Mouse (Mus musculus): ENCODE results near the gene Acp7. TPM values are rescaled to one million over a fixed set of nuclear protein-coding genes. Genes with fewer than 3 reads are reported as not detected.
"Not testable (repeated sequence)": the region's sequence is repeated elsewhere in the genome, so short reads cannot be mapped to it uniquely, and the experiment has no call there.

The Acp7 gene
- polyA plus RNA-seq, 1 experiment from 2014 or later: 0.29 TPM

DNA sequence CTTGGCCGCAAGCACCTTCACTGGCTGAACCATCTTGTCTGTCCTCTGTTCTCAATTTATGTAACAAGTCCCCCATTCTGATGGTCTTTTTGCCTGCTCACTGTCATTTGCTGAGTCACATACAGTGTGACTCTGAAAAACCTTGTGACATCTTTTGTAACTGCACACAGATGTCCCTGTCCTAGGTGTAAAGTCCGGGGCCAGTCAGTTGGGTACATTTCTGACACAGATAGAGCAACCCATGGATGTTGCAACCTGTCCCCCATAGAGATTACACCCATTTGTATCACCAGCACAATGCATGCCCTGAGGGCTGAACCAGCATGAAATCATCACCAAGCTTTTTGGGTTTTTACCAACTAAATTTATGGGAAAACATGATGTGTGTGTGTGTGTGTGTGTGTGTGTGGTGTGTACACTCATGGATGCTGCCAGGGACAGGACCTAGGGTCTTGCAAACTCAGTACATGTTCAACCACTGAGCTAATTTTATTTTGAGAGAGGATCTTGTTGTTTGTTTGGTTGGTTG, 14.9 kb upstream of the Acp7 start:
- 91% methylated on average over 2 of the region's 2 CpGs for WGBS
- no peak overlapping the region for H3K4me2 ChIP-seq

DNA sequence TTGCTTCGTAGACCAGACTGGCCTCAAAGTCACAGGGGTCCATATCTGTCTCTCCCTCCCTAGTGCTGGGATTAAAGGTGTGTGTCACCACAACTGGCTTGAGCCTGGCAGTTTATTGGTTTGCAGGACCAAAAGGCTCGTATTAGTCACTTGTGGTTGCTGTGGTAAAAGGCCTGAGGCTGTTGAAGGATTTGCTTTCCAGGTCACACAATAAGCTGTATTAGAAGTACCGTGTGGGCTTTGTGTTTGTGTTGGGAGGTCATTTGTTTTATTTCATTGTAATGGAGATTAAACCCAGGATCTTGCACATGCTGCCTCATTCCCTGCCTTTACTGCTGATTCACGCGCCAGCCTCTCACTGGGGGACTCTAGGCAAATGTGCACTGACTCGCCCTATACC, 14.2 kb upstream of the Acp7 start:
- Histone ChIP-seq H3K27me3 (no peaks in the 10 kb centered on the region), H3K4me3 (no peak overlapping the region), H3K27ac (replicated peaks) (no peak overlapping the region), H3K9me3 (no peaks in the 10 kb centered on the region), H3K36me3 (no peaks in the 10 kb centered on the region), H3K9ac (no peak overlapping the region), H3K4me1 (replicated peaks) (no peaks in the 10 kb centered on the region), H3K4me2 (no peak overlapping the region)
- WGBS: 38% methylated on average over 6 of the region's 6 CpGs
- ATAC-seq (ENCODE audit: low FRiP score, low read depth): no peak

More for the DNA sequence above, 14.9 kb upstream of the Acp7 start:
- no peaks in the 10 kb centered on the region for H3K36me3 ChIP-seq
- H3K27ac ChIP-seq (replicated peaks): no peak overlapping the region
- H3K4me1 ChIP-seq (replicated peaks): no peaks in the 10 kb centered on the region
- H3K27me3 ChIP-seq: no peaks in the 10 kb centered on the region
- no peaks in the 10 kb centered on the region for H3K9me3 ChIP-seq
- no peak overlapping the region for H3K9ac ChIP-seq
- no peak overlapping the region for H3K4me3 ChIP-seq
- ATAC-seq (ENCODE audit: low FRiP score, low read depth): no peak

DNA sequence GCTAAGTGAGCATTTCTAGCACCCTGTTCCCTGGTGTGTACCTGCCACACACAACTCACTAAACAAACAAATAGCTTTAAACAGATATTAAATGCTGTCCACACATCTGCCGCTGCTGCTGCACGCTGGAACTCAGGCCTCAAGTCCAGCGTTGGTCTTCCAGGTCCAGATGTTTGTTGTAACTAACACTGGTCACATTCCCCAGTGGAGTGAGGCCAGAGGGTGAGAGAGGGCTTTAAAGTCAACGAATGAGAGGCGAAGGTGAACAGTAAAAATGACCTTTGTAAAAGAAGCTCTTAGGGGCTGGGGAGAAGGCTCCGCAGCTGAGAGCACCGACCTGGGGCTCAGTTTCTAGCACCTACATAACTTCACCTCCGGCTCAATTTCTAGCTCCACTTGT, 10.4 kb upstream of the Acp7 start:
- H3K27me3 ChIP-seq: no peaks in the 10 kb centered on the region
- H3K4me1 ChIP-seq (replicated peaks): 0 out of 2 replicates have a peak, but pooled peaks cover 4% of the 10 kb centered on the region
- no peak overlapping the region for H3K27ac ChIP-seq (replicated peaks)
- no peaks in the 10 kb centered on the region for H3K36me3 ChIP-seq
- no peak overlapping the region for H3K9ac ChIP-seq
- 85% methylated on average over 8 of the region's 8 CpGs for WGBS
- H3K9me3 ChIP-seq: no peaks in the 10 kb centered on the region
- ATAC-seq (ENCODE audit: low FRiP score, low read depth): no peak
- no peak overlapping the region for H3K4me3 ChIP-seq
- H3K4me2 ChIP-seq: no peak overlapping the region

DNA sequence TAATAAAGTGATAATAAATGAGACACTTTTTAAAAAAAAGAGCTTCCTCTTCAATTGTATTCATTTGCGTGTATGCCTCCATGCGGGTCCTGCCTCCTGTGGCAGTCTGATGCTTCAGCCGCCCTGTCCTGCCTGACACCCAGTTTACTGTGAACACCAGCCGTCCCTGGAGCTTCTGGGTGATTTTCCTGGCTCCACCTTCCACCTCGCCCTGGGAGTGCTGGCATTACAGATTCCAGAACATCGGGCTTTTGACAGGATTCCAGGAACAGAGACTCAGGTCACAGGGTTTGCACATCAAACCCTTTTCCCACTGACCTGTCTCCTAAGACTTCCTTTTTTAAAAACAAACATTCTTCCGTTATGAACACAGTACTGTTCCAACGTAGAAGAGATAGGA, 6.4 kb upstream of the Acp7 start:
- Histone ChIP-seq H3K36me3 (no peaks in the 10 kb centered on the region), H3K4me3 (no peak overlapping the region), H3K4me2 (no peak overlapping the region), H3K9me3 (no peaks in the 10 kb centered on the region), H3K27me3 (peaks cover 4% of the 10 kb centered on the region; the same call in 1 of the 2 replicates), H3K9ac (no peak overlapping the region), H3K27ac (replicated peaks) (no peak overlapping the region), H3K4me1 (replicated peaks) (0 out of 2 replicates have a peak, but pooled peaks cover 4% of the 10 kb centered on the region)
- WGBS: 29% methylated on average over 8 of the region's 8 CpGs
- ATAC-seq (ENCODE audit: low FRiP score, low read depth): no peak

DNA sequence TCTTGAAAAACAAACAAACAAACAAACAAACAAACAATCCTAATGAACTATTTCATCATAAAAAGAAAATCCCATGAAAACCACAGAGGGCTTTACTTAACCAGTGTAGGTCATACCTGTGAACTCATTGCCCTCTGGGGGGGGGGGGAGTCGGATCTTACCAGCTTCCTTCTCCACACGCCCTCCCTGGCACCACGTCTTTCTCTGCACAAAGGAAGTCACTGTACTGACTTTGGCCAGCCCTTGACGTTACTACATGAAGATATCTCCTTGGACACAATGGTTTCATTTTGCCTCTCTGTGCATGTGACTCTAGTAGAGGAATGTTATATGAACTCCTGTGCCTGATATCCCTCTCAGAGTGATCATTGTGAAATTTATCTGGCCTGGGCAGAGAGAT, 3.0 kb upstream of the Acp7 start:
- Histone ChIP-seq H3K27me3 (peaks cover 31% of the 10 kb centered on the region), H3K4me2 (no peak overlapping the region), H3K9ac (no peak overlapping the region), H3K27ac (replicated peaks) (no peak overlapping the region), H3K9me3 (no peaks in the 10 kb centered on the region), H3K36me3 (no peaks in the 10 kb centered on the region), H3K4me3 (no peak overlapping the region), H3K4me1 (replicated peaks) (peaks cover 20% of the 10 kb centered on the region)
- WGBS: 71% methylated on average over 4 of the region's 4 CpGs
- no peak for ATAC-seq (ENCODE audit: low FRiP score, low read depth)

DNA sequence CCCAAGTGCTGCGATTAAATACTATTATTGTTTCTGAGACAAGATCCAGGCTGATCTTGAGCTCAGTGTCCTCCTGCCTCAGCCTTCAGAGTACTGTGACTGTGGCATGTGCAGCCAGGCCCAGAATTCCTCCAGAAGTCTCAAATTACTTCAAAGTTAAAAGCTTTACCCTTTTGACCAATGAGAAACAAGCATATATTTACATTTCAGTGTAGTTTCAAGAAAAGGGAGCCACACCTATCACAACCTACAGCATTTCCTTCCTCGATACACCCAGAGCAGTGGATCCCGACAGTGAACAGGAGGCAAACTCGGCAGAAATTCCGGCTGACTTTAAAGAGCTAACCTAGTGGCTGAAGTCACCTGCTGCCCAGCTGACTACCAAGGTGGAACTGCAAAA, 6.3 kb downstream of the Acp7 start:
- WGBS: 80% methylated on average over 5 of the region's 5 CpGs
- Histone ChIP-seq H3K36me3 (no peaks in the 10 kb centered on the region), H3K9ac (no peak overlapping the region), H3K27me3 (peaks cover 10% of the 10 kb centered on the region), H3K4me2 (no peak overlapping the region), H3K4me3 (no peak overlapping the region), H3K27ac (replicated peaks) (no peak overlapping the region), H3K4me1 (replicated peaks) (peaks cover 4% of the 10 kb centered on the region), H3K9me3 (no peaks in the 10 kb centered on the region)
- ATAC-seq (ENCODE audit: low FRiP score, low read depth): no peak

DNA sequence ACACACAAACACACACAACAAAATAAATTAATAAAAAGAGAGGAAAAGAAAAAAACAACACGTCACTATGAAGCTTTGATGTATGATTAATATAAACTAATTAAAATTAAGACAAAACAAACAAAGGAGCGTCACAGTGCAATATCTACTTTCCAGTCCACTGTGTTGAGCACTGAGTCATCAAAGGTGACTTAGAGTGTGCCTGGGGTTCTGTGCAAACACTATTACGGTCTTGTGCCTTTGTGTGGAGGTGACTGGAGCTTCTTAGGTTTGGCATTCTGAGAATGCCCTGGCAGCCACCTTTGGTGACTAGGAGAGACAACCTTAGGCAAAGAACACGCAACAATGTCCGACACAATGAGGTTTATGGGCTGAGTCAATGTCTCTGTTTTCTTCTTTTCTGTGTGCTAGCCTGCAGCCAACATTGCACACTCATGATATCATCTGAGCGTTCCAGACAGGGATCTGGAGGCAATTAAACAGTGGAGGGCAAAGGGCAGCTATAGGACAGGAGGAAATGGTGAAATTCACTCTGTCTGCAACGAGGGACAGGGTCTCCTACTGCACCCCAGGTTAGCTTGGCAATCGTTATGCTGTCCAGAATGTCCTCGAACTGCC, 11.9 kb downstream of the Acp7 start:
- Histone ChIP-seq H3K4me2 (no peak overlapping the region), H3K27me3 (no peaks in the 10 kb centered on the region), H3K27ac (replicated peaks) (no peak overlapping the region), H3K9me3 (no peaks in the 10 kb centered on the region), H3K36me3 (no peaks in the 10 kb centered on the region), H3K4me1 (replicated peaks) (no peaks in the 10 kb centered on the region), H3K9ac (no peak overlapping the region), H3K4me3 (no peak overlapping the region)
- 81% methylated on average over 9 of the region's 9 CpGs for WGBS
- ATAC-seq (ENCODE audit: low FRiP score, low read depth): no peak

DNA sequence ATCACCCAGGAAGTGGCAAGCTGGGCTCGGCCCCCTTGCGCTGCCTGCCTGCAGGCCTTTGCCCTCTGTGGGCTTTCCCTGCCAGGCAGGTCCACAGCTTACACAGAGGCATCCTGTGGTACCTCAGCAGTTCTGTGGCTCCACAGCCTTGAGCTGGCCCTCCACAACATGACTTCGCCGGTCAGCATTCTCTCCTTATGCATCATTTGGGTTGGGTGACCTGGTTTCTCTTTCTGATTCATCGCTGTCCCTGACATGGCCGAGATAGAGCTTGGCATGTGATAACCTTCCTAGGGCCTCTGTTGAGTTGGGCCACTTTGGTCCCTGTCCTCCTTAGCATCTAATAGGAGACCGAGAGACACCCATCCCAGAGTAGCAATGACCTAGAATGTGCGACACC, 25.2 kb downstream of the Acp7 start:
- H3K9me3 ChIP-seq: no peaks in the 10 kb centered on the region
- H3K36me3 ChIP-seq: no peaks in the 10 kb centered on the region
- H3K4me2 ChIP-seq: no peak overlapping the region
- H3K4me1 ChIP-seq (replicated peaks): peaks cover 9% of the 10 kb centered on the region
- H3K9ac ChIP-seq: no peak overlapping the region
- no peaks in the 10 kb centered on the region for H3K27me3 ChIP-seq
- H3K27ac ChIP-seq (replicated peaks): no peak overlapping the region
- ATAC-seq (ENCODE audit: low FRiP score, low read depth): no peak
- 98% methylated on average over 8 of the region's 8 CpGs for WGBS
- H3K4me3 ChIP-seq: no peak overlapping the region

DNA sequence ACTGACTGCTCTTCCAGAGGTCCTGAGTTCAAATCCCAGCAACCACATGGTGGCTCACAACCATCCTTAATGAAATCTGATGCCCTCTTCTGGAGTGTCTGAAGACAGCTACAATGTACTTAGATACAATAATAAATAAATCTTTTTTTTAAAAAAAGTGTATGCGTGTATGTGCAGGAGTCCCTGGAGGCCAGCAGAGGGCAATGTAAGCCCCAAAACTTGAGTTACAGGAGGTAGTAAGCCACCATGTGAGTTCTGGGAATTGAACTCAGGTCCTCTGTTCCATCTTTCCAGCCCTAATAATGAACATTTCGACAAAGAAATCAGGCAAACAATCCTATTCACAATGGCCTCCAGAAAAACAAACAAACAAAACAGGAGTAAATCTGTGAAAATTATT, 27.3 kb downstream of the Acp7 start:
- H3K36me3 ChIP-seq; H3K4me2 ChIP-seq; H3K27ac ChIP-seq (replicated peaks); H3K27me3 ChIP-seq; H3K9me3 ChIP-seq; H3K4me3 ChIP-seq; ATAC-seq (ENCODE audit: low FRiP score, low read depth); H3K9ac ChIP-seq; H3K4me1 ChIP-seq (replicated peaks): not testable (repeated sequence)
- 87% methylated on average over 2 of the region's 2 CpGs for WGBS

DNA sequence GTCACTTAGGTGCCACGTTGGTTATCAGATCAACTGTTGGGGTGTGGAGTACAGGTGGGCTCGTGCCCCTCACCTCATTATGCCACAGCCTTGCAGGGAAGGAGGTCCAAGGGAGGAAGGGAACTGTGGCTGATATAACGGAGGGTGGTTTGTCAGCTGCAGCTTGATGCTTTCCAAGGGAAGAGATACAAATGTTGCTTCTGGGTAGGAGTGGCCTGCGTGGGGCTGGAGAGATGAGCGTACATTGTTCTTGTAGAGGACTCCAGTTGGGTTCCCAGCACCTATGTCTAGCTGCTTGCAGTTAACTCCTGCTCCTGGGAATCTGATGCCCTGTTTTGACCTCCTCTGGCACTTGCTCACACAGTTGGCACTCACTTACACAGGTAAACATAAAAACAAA, 28.0 kb downstream of the Acp7 start:
- Histone ChIP-seq H3K4me3 (no peak overlapping the region), H3K4me2 (no peak overlapping the region), H3K36me3 (no peaks in the 10 kb centered on the region), H3K9me3 (no peaks in the 10 kb centered on the region), H3K27ac (replicated peaks) (no peak overlapping the region), H3K27me3 (no peaks in the 10 kb centered on the region), H3K4me1 (replicated peaks) (peaks cover 11% of the 10 kb centered on the region), H3K9ac (no peak overlapping the region)
- 75% methylated on average over 5 of the region's 5 CpGs for WGBS
- no peak for ATAC-seq (ENCODE audit: low FRiP score, low read depth)

DNA sequence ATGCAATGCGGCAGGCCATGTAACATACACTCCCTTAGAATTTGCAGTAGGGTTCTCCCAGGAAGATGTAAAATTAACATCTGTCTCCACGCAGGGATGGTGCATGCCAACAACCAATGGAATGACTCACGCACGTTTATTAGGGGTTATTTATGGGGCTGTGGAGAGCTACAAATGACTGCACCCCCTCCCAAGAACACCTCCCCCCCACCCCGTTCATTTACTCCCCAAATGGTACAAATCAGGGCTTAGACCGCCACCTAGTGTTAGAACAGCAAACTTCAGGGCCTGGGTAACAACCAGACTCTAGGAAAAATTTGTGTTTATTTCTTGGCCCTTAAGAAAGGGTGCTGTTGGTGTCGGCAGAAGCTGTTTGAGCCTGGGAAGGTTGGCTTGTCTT, 29.5 kb downstream of the Acp7 start:
- peak overlapping the region; percentile 27 for H3K4me2 ChIP-seq

DNA sequence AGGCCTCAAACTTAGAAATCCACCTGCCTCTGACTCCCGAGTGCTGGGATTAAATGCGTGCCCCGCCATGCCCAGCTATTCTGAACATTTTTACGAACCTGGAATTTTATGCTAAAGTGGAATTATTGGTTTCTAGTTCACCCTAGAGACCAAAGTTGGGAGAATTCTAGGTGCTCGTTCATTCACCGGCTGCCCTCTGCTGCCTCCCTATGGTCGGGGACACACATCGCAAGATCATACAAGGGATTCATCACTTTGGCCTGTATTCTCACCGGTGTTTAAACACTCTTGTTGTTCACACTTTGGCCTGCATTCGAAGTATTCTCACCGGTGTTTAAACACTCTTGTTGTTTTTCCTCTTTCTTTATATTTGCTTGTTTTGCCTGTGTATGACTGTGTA, 30.1 kb downstream of the Acp7 start:
- 13% methylated on average over 11 of the region's 11 CpGs for WGBS
- Histone ChIP-seq H3K4me3 (no peak overlapping the region), H3K9ac (no peak overlapping the region), H3K4me1 (replicated peaks) (peaks cover 26% of the 10 kb centered on the region), H3K27ac (replicated peaks) (peak overlapping the region; percentile 27), H3K36me3 (no peaks in the 10 kb centered on the region), H3K27me3 (no peaks in the 10 kb centered on the region), H3K9me3 (no peaks in the 10 kb centered on the region), H3K4me2 (no peak overlapping the region)
- ATAC-seq (ENCODE audit: low FRiP score, low read depth): no peak

More for the DNA sequence above, 29.5 kb downstream of the Acp7 start:
- Histone ChIP-seq H3K4me3 (no peak overlapping the region), H3K9me3 (no peaks in the 10 kb centered on the region), H3K9ac (no peak overlapping the region), H3K27me3 (no peaks in the 10 kb centered on the region), H3K27ac (replicated peaks) (peak overlapping the region; percentile 27), H3K36me3 (no peaks in the 10 kb centered on the region), H3K4me1 (replicated peaks) (peaks cover 20% of the 10 kb centered on the region)
- peak; percentile 6; the same call in 1 of the 2 replicates for ATAC-seq (ENCODE audit: low FRiP score, low read depth)
- 20% methylated on average over 7 of the region's 7 CpGs for WGBS

DNA sequence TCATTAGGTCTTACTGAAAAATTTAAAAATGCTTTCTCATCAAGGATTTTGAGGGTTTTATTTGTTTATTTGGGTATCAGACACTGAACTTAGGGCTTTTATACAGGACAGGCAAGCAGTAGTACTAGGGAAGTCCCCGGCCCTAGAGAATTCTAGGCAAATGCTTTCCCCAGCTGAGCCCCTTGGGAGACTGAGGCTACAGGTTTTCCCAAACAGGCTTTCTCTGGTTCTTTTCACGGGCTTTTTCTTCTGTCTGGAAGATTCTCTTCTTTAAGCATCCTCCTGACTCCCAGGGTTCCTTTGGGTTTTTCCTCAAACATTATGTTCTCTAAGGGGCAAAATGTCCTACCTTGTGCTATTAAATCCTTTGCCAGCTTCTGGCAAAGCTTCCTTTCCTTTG, 32.2 kb downstream of the Acp7 start:
- Histone ChIP-seq H3K4me2 (no peak overlapping the region), H3K9me3 (no peaks in the 10 kb centered on the region), H3K36me3 (no peaks in the 10 kb centered on the region), H3K4me3 (no peak overlapping the region), H3K27ac (replicated peaks) (no peak overlapping the region), H3K27me3 (no peaks in the 10 kb centered on the region), H3K9ac (no peak overlapping the region), H3K4me1 (replicated peaks) (peaks cover 46% of the 10 kb centered on the region)
- no peak for ATAC-seq (ENCODE audit: low FRiP score, low read depth)
- 73% methylated on average over 2 of the region's 2 CpGs for WGBS

Data from hindbrain, embryonic 15.5 days (tissue).